Mouse (Mus musculus) heart, adult 2 months (tissue): Measurements from ENCODE around the gene Vipr1.
A peak's percentile ranks its signal among the peaks of the same experiment; 100 is the strongest.

Source experiments
- CTCF ChIP-seq: fragments of 200-600 bp; IDR thresholded peaks from 2 replicates; pipeline ENCODE4 v1.8.1; 2022; ENCODE audit warnings: antibody characterized with exemption, mild to moderate bottlenecking, moderate library complexity
- EP300 ChIP-seq: fragments of 200-500 bp; IDR thresholded peaks from 2 replicates; pipeline ENCODE4 v1.6.1; 2011; ENCODE audit warnings: low read depth, low read length, control low read depth; ENCODE audit not compliant: insufficient read depth

- TF ChIP-seq EP300 (no peak), CTCF (peak; percentile 74)
Observed at GRCm38 (mm10) chr9:121642001-121642400, 515 bp upstream of the Vipr1 start, which contains the start of gene Lyzl4.
